Mouse (Mus musculus) liver, adult 2 months (tissue): ENCODE data around the gene Lrsam1. TPM values are rescaled to one million over a fixed set of nuclear protein-coding genes. Genes with fewer than 3 reads are reported as not detected.

Source experiments
- DNase-seq: peaks from one replicate; pipeline ENCODE4 v3.0.0-alpha.2; 2011; ENCODE audit warnings: low read depth, low spot score; ENCODE audit errors: extremely low read depth
- H3K27ac ChIP-seq: fragments of 200-500 bp; replicated peaks from 2 replicates; pipeline ENCODE4 v1.5.1; 2012; ENCODE audit warnings: low read depth, mild to moderate bottlenecking, control low read depth, inconsistent platforms, low read length; ENCODE audit not compliant: insufficient read depth
- H3K27me3 ChIP-seq: fragments of 200-500 bp; 2 replicates; pipeline ENCODE4 v1.6.1; 2012; ENCODE audit warnings: mild to moderate bottlenecking, moderate library complexity, low read length, inconsistent platforms; ENCODE audit not compliant: control insufficient read depth, insufficient read depth
- H3K36me3 ChIP-seq: fragments of 200-500 bp; 2 replicates; pipeline ENCODE4 v1.6.1; 2012; ENCODE audit warnings: low read length, inconsistent platforms; ENCODE audit not compliant: control insufficient read depth, insufficient read depth
- H3K4me1 ChIP-seq: fragments of 200-500 bp; 2 replicates; pipeline ENCODE4 v1.6.1; 2011; ENCODE audit warnings: low read length; ENCODE audit not compliant: control insufficient read depth, insufficient read depth
- H3K4me3 ChIP-seq: fragments of 200-500 bp; 2 replicates; pipeline ENCODE4 v1.5.1; 2011; ENCODE audit warnings: low read depth, mild to moderate bottlenecking, control low read depth, low read length, moderate library complexity; ENCODE audit not compliant: insufficient read depth
- H3K79me2 ChIP-seq: fragments of 200-500 bp; 2 replicates; pipeline ENCODE4 v1.6.1; 2012; ENCODE audit warnings: inconsistent platforms, mild to moderate bottlenecking, low read length, moderate library complexity; ENCODE audit not compliant: control insufficient read depth, insufficient read depth
- H3K9ac ChIP-seq: fragments of 200-500 bp; 2 replicates; pipeline ENCODE4 v1.6.1; 2012; ENCODE audit warnings: low read depth, mild to moderate bottlenecking, control low read depth, inconsistent platforms, low read length
- CTCF ChIP-seq: fragments of 200-500 bp; IDR thresholded peaks from 2 replicates; pipeline ENCODE4 v1.5.1; 2011; ENCODE audit warnings: low read depth, low read length, control low read depth
- POLR2A ChIP-seq: fragments of 200-500 bp; IDR thresholded peaks from 2 replicates; pipeline ENCODE4 v1.6.1; 2011; ENCODE audit warnings: low read length, control low read depth; ENCODE audit not compliant: insufficient read depth; ENCODE audit errors: extremely low read depth
- WGBS: fragments of 180-500 bp; shearing (Covaris S2); methylation state at CpG from one replicate; pipeline ENCODE4 v1.1.7; 2018; 5-methylcytosine and 5-hydroxymethylcytosine counted together
- polyA plus RNA-seq: library from polyadenylated mRNA; depleted of rRNA; stranded (reverse); fragments of >200 nt; gene quantifications from 2 replicates; pipeline ENCODE4 v1.2.3, GENCODE M21; 2012
- total RNA-seq: library from RNA; depleted of rRNA; stranded (reverse); fragments of >200 nt; gene quantifications from 2 replicates; pipeline ENCODE4 v1.2.3, GENCODE M21; 2014

Lrsam1 gene
- total and polyA plus RNA-seq, 2 experiments = 6.0 to 9.7 TPM

DNA sequence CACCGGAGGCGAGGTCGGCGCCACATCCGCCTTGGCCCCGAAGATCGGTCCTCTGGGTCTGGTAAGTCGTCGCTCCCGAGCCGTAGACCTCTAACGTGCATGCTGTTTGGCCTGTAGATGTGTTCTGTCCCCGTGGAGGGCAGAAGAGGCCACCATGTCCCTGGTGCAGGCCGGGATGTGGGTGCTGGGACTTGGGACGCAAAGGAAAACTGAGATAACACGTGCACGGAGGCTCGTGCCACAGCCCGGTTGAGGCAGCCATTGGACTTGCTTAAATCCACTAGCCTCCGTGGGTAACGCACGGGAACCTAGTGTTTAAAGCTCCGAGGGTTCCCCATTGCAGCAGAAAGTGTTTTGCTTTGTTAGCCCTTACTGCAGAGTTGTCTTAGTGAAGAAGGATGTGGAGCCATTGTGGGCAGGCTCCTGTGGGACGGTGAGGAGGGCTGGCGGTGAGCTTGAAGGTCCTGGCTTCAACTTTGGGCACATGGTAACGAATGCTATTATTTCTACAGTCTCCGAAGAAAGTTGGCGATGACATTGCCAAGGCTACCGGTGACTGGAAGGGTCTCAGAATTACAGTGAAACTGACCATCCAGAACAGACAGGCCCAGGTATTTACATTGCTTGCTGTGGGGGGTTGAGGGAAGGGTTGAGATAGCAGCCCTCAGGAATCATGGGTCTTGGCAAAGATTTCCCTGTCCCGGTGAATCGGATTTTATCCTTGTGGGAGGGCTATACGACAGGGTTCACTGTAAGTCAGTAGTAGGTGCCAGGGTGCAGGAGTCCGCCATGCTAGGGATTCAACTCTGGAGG is 854 bp upstream of the Lrsam1 start:
- Histone ChIP-seq H3K27ac (peak overlapping the region; percentile 55), H3K9ac (peak overlapping the region; percentile 89), H3K36me3 (peaks cover 10% of the 10 kb centered on the region), H3K27me3 (no peaks in the 10 kb centered on the region), H3K79me2 (peaks cover 5% of the 10 kb centered on the region; the same call in 1 of the 2 replicates), H3K4me3 (peak overlapping the region; percentile 89), H3K4me1 (peaks cover 21% of the 10 kb centered on the region)
- peak; percentile 39 for DNase-seq
- WGBS = 3% methylated on average over 33 of the region's 33 CpGs
- TF ChIP-seq CTCF (no peak), POLR2A (no peak)

DNA sequence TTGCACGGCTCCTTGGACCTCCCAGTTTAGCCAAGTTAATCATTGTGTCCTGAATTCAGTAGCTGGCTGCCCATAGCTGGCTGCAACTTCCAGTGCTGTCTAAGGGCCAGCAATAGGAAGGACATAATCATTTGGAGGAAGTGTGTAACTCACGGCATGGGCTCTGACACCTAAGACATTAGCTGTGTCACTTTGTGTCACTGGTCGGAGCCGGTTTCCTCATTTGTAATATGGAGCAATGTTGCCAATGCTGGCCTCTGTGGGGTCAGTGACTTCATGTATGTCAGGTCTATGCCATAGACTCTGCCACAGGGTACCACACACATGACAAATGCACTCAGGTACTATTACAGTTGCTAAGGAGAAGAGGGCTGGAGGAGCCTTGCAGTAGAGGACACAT is 1.1 kb downstream of the Lrsam1 start:
- WGBS = 79% methylated on average over 4 of the region's 4 CpGs
- no peak overlapping the region for H3K27ac ChIP-seq
- H3K79me2 ChIP-seq = peaks cover 5% of the 10 kb centered on the region; the same call in 1 of the 2 replicates
- H3K4me3 ChIP-seq = no peak overlapping the region
- no peak overlapping the region for H3K9ac ChIP-seq
- H3K4me1 ChIP-seq = peaks cover 19% of the 10 kb centered on the region
- no peaks in the 10 kb centered on the region for H3K27me3 ChIP-seq
- H3K36me3 ChIP-seq = peaks cover 10% of the 10 kb centered on the region
- TF ChIP-seq POLR2A (no peak), CTCF (no peak)
- DNase-seq = no peak

DNA sequence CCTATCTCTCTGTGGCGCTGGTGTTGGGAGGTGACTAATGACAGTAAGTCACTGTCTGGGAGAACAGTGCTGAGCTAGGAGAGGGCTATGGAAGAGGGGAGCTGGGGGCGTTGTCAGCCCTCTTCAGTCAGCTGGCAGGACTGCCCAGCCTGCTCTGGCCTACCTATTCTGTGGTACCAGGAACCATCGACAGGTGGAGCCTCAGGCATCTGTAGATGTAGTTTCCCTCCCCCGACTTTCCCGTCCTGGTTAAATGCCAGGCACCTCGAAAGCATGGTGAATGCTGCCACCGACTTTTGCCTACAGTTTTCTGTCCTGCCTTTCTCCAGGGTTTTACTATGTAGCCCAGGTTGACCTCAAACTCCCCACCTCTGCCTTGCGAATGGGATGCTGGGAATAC is 4.1 kb downstream of the Lrsam1 start:
- no peak overlapping the region for H3K9ac ChIP-seq
- WGBS = 70% methylated on average over 8 of the region's 8 CpGs
- no peak overlapping the region for H3K27ac ChIP-seq
- no peak overlapping the region for H3K4me3 ChIP-seq
- no peak for DNase-seq
- peaks cover 10% of the 10 kb centered on the region for H3K4me1 ChIP-seq
- peaks cover 5% of the 10 kb centered on the region; the same call in 1 of the 2 replicates for H3K79me2 ChIP-seq
- peaks cover 4% of the 10 kb centered on the region; the same call in 1 of the 2 replicates for H3K36me3 ChIP-seq
- TF ChIP-seq POLR2A = no peak
- 0 out of 2 replicates have a peak, but pooled peaks have one; percentile 14 for TF ChIP-seq CTCF
- no peaks in the 10 kb centered on the region for H3K27me3 ChIP-seq

DNA sequence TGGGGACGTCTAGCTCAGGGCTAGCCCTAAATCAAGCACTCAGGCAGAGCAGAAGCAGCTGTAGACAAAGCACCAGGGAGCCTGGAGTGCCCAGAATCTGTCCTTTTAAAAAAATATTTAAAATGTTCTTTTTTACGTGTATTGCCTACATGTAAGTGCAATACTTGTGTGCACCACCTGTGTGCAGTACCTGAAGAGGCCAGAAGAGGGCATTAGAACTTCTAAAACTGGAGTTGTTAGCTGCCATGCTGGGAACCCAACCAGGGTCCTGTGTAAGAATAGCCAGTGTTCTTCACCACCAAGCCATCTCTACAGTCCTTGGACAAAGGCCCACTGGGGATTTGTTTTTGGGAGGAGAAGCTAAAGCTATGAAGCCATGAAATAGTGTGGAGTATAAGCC is 6.8 kb downstream of the Lrsam1 start:
- H3K79me2 ChIP-seq = no peaks in the 10 kb centered on the region
- WGBS = 96% methylated on average over 2 of the region's 2 CpGs

DNA sequence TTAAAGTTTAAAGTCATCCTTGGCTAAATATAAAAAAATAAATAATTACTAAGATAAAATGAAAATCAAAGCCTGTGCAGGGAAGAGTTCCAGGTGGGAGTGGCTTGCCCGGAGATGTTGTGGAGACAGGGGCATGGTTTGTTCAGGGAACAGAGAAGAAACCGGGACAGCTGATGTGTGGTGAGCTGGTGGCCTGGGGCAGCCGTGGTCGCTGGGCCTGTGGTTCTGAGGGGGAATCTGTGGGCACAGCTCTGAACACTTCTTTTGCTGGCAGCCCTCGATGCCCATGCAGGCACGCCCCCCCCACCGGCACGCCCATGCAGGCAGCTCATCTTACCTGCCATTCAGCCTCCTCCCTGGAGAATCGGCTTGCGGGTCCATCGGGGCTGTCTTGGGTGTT is 14.0 kb downstream of the Lrsam1 start:
- H3K79me2 ChIP-seq = no peaks in the 10 kb centered on the region
- no peak for TF ChIP-seq CTCF
- no peak for TF ChIP-seq POLR2A
- no peak overlapping the region for H3K27ac ChIP-seq
- H3K4me1 ChIP-seq = no peaks in the 10 kb centered on the region
- 94% methylated on average over 11 of the region's 11 CpGs for WGBS
- no peak overlapping the region for H3K4me3 ChIP-seq
- H3K27me3 ChIP-seq = no peaks in the 10 kb centered on the region
- no peak for DNase-seq
- no peak overlapping the region for H3K9ac ChIP-seq
- H3K36me3 ChIP-seq = peaks cover 8% of the 10 kb centered on the region; the same call in 1 of the 2 replicates

More for the DNA sequence above, 6.8 kb downstream of the Lrsam1 start:
- Histone ChIP-seq H3K4me3 (no peak overlapping the region), H3K27me3 (no peaks in the 10 kb centered on the region), H3K4me1 (no peaks in the 10 kb centered on the region), H3K27ac (no peak overlapping the region), H3K9ac (no peak overlapping the region), H3K36me3 (peaks cover 4% of the 10 kb centered on the region; the same call in 1 of the 2 replicates)
- no peak for DNase-seq
- no peak for TF ChIP-seq CTCF
- no peak for TF ChIP-seq POLR2A

DNA sequence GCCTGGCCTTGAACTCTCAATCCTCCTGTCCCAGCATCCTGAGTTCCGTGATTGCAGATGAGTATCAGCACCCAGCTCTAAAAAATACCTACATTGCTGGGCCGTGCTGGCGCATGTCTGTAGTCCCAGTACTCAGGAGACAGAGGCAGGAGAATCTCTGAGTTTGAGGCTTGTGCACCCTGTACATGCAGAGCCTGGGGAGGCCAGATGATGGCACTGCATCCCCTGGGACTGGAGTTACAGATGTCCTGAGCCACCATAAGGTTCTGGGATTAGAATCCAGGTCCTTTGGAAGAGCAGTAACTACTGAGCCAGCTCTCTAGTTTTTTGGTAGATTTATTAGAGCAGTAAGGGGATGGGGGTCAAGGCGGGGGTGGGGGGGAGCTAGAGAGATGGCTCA is 20.9 kb downstream of the Lrsam1 start:
- H3K36me3 ChIP-seq = peaks cover 9% of the 10 kb centered on the region; the same call in 1 of the 2 replicates
- TF ChIP-seq POLR2A (no peak), CTCF (peak; percentile 27; the same call in 1 of the 2 replicates)
- no peak overlapping the region for H3K4me3 ChIP-seq
- no peak overlapping the region for H3K27ac ChIP-seq
- H3K79me2 ChIP-seq = no peaks in the 10 kb centered on the region
- H3K27me3 ChIP-seq = no peaks in the 10 kb centered on the region
- WGBS = 97% methylated on average over 4 of the region's 4 CpGs
- no peaks in the 10 kb centered on the region for H3K4me1 ChIP-seq
- H3K9ac ChIP-seq = no peak overlapping the region
- DNase-seq = no peak
